Mouse (Mus musculus) CH12.LX (cell line): ENCODE measurements at regions not wholly inside any gene's neighbourhood (a gene's known extent, or its start where the extent isn't known, plus 50 kb on each side); places are given as distances from the start of the nearest gene placed in this dataset.

Experiments
- DNase-seq: peaks from one replicate; pipeline ENCODE4 v3.0.0-alpha.2; 2013; ENCODE audit errors: extremely low read depth
- H3K27ac ChIP-seq: 2 replicates; pipeline ENCODE4 v1.5.1; 2012; ENCODE audit warnings: low read depth, mild to moderate bottlenecking, control low read depth, moderate library complexity; ENCODE audit not compliant: insufficient read depth
- H3K27me3 ChIP-seq: replicated peaks from 2 replicates; pipeline ENCODE3; 2012; ENCODE audit warnings: inconsistent platforms
- H3K36me3 ChIP-seq, 2 experiments: replicated peaks in 1 of 2; 2 replicates each; pipeline versions ENCODE3 to v1.6.1; 2012; ENCODE audit warnings: inconsistent platforms in 1 of 2, low read length in 1 of 2, mild to moderate bottlenecking in 1 of 2, mixed read lengths in 1 of 2, moderate library complexity in 1 of 2; ENCODE audit not compliant: control insufficient read depth in 1 of 2, insufficient read depth in 1 of 2
- H3K4me1 ChIP-seq, 2 experiments: 2 replicates each; pipeline ENCODE4 v1.6.1; 2012; ENCODE audit warnings: inconsistent platforms in 1 of 2, moderate library complexity in 1 of 2; ENCODE audit not compliant: insufficient read depth in 2 of 2, control insufficient read depth in 1 of 2
- H3K4me2 ChIP-seq: 2 replicates; pipeline ENCODE4 v1.6.1; 2012; ENCODE audit warnings: low read depth, mild to moderate bottlenecking, control low read depth; ENCODE audit not compliant: poor library complexity, insufficient read depth, severe bottlenecking
- H3K4me3 ChIP-seq, 3 experiments: fragments of 150-350 bp in 1 of 3; sonication (generic) in 1 of 3; replicated peaks in 1 of 3; 2 replicates each; pipeline versions ENCODE3 to v1.5.1; 2011 to 2012; ENCODE audit warnings: low read depth in 2 of 3, low read length in 2 of 3, mild to moderate bottlenecking in 2 of 3, moderate library complexity in 2 of 3, control low read depth in 1 of 3, improper control_type of control experiment in 1 of 3, inconsistent platforms in 1 of 3, mixed read lengths in 1 of 3; ENCODE audit not compliant: poor library complexity in 1 of 3
- H3K79me2 ChIP-seq: replicated peaks from 2 replicates; pipeline ENCODE4 v1.6.1; 2012; ENCODE audit warnings: mild to moderate bottlenecking, moderate library complexity; ENCODE audit not compliant: control insufficient read depth, poor library complexity, insufficient read depth, severe bottlenecking; ENCODE audit errors: extremely low read depth
- H3K9ac ChIP-seq: 2 replicates; pipeline ENCODE4 v1.6.1; 2012; ENCODE audit warnings: low read depth, mild to moderate bottlenecking, control low read depth, moderate library complexity; ENCODE audit not compliant: insufficient read depth
- H3K9me3 ChIP-seq: replicated peaks from 2 replicates; pipeline ENCODE3; 2012; ENCODE audit warnings: low read length, inconsistent platforms, mixed read lengths
- CHD1 ChIP-seq: IDR thresholded peaks from 2 replicates; pipeline ENCODE4 v1.6.1; 2012; ENCODE audit warnings: low read depth, low read length, improper control_type of control experiment, inconsistent platforms
- CTCF ChIP-seq, 2 experiments: IDR thresholded peaks in 1 of 2; conservative IDR thresholded peaks in 1 of 2; 2 replicates each; pipeline ENCODE4 v1.5.1; 2011 to 2012; ENCODE audit warnings: low read depth in 2 of 2, low read length in 2 of 2, improper control_type of control experiment in 1 of 2, inconsistent platforms in 1 of 2, mild to moderate bottlenecking in 1 of 2, moderate library complexity in 1 of 2
- ELF1 ChIP-seq: IDR thresholded peaks from 2 replicates; pipeline ENCODE4 v1.6.1; 2014; ENCODE audit warnings: low read depth, mild to moderate bottlenecking, inconsistent platforms, low read length, improper control_type of control experiment
- HCFC1 ChIP-seq: IDR thresholded peaks from 2 replicates; pipeline ENCODE4 v1.6.1; 2012; ENCODE audit warnings: low read depth, mild to moderate bottlenecking, inconsistent platforms, low read length, improper control_type of control experiment
- IRF4 ChIP-seq: IDR thresholded peaks from 2 replicates; pipeline ENCODE4 v1.6.1; 2014; ENCODE audit warnings: low read depth, mild to moderate bottlenecking, inconsistent platforms, low read length, improper control_type of control experiment
- KAT2A ChIP-seq: IDR thresholded peaks from 2 replicates; pipeline ENCODE4 v1.6.1; 2012; ENCODE audit warnings: low read length, improper control_type of control experiment, inconsistent platforms; ENCODE audit not compliant: insufficient replicate concordance
- MAFK ChIP-seq: IDR thresholded peaks from 2 replicates; pipeline ENCODE4 v1.6.1; 2011; ENCODE audit warnings: low read length, improper control_type of control experiment; ENCODE audit not compliant: insufficient replicate concordance
- MAX ChIP-seq: IDR thresholded peaks from 2 replicates; pipeline ENCODE4 v1.6.1; 2011; ENCODE audit warnings: low read length, improper control_type of control experiment
- MEF2A ChIP-seq: IDR thresholded peaks from 2 replicates; pipeline ENCODE4 v1.6.1; 2014; ENCODE audit warnings: low read depth, mild to moderate bottlenecking, inconsistent platforms, low read length, improper control_type of control experiment, borderline replicate concordance
- MYC ChIP-seq: IDR thresholded peaks from 2 replicates; pipeline ENCODE4 v1.6.1; 2011; ENCODE audit warnings: low read depth, mild to moderate bottlenecking, improper control_type of control experiment, low read length
- NELFE ChIP-seq: IDR thresholded peaks from 2 replicates; pipeline ENCODE4 v1.6.1; 2011; ENCODE audit warnings: low read depth, low read length, improper control_type of control experiment
- PAX5 ChIP-seq: IDR thresholded peaks from 2 replicates; pipeline ENCODE4 v1.6.1; 2012; ENCODE audit warnings: low read length, inconsistent platforms, mixed read lengths
- POLR2A ChIP-seq: IDR thresholded peaks from 2 replicates; pipeline ENCODE4 v1.6.1; 2011; ENCODE audit warnings: low read depth, mild to moderate bottlenecking, improper control_type of control experiment, low read length
- POLR2AphosphoS2 ChIP-seq: IDR thresholded peaks from 2 replicates; pipeline ENCODE4 v1.6.1; 2011; ENCODE audit warnings: low read depth, low read length, improper control_type of control experiment
- RAD21 ChIP-seq: IDR thresholded peaks from 2 replicates; pipeline ENCODE4 v1.6.1; 2011; ENCODE audit warnings: low read depth, mild to moderate bottlenecking, low read length, improper control_type of control experiment, moderate library complexity
- SIN3A ChIP-seq: IDR thresholded peaks from 2 replicates; pipeline ENCODE4 v1.6.1; 2012; ENCODE audit warnings: low read length, improper control_type of control experiment, inconsistent platforms
- SMC3 ChIP-seq: IDR thresholded peaks from 2 replicates; pipeline ENCODE4 v1.6.1; 2011; ENCODE audit warnings: low read depth, low read length, improper control_type of control experiment
- TCF12 ChIP-seq: IDR thresholded peaks from 2 replicates; pipeline ENCODE4 v1.6.1; 2014; ENCODE audit warnings: low read depth, mild to moderate bottlenecking, inconsistent platforms, low read length, improper control_type of control experiment
- USF2 ChIP-seq: conservative IDR thresholded peaks from 2 replicates; pipeline ENCODE4 v1.6.1; 2011; ENCODE audit warnings: low read depth, low read length, improper control_type of control experiment
- ZC3H11A ChIP-seq: IDR thresholded peaks from 2 replicates; pipeline ENCODE4 v1.6.1; 2012; ENCODE audit warnings: low read depth, mild to moderate bottlenecking, inconsistent platforms, low read length, improper control_type of control experiment
- ZMIZ1 ChIP-seq: IDR thresholded peaks from 2 replicates; pipeline ENCODE4 v1.6.1; 2012; ENCODE audit warnings: low read depth, mild to moderate bottlenecking, inconsistent platforms, low read length, improper control_type of control experiment
- ZNF384 ChIP-seq: IDR thresholded peaks from 2 replicates; pipeline ENCODE4 v1.6.1; 2012; ENCODE audit warnings: low read depth, low read length, improper control_type of control experiment, inconsistent platforms
- dilution Hi-C: fragments of 300-500 bp; cut with MboI; formaldehyde crosslinking; loops from 2 replicates; pipeline ENCODE4 v1.14.3; 2020; ENCODE audit warnings: low sequenced_read_pairs; ENCODE audit not compliant: extremely low pct_unique_long_range_greater_than_20kb, extremely low pct_ligation_motif_present
- in situ Hi-C: fragments of 300-500 bp; cut with MboI; formaldehyde crosslinking; loops from 3 replicates; pipeline ENCODE4 v1.14.3; 2019; ENCODE audit warnings: low sequenced_read_pairs, low pct_ligation_motif_present, low pct_unique_long_range_greater_than_20kb, mixed read lengths

DNA sequence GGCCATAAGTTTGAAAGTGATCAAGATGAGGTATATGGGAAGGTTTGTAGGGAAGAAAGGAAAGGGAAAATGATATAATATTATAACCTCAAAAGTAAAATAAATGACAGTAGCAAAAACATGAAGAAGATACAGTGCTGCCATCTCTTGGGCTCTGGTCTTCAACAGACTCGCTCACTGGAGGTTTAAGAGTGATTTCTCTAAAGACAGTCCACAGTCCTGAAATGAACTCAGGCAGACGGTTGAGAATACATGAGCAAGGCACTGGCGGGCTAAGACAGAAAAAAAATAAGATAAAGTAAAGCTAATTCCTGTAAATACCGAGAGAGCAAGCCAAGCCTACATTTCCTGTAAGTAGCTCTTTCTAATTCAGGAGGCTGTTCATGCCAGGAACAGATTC lies 546.5 kb upstream of the Apob start:
- Histone ChIP-seq H3K9me3 (peaks cover 3% of the 10 kb centered on the region), H3K4me3 (no peak overlapping the region), H3K27ac (no peak overlapping the region), H3K27me3 (no peaks in the 10 kb centered on the region), H3K9ac (no peak overlapping the region), H3K4me1 (no peaks in the 10 kb centered on the region), H3K79me2 (no peaks in the 10 kb centered on the region), H3K36me3 (no peaks in the 10 kb centered on the region)
- in situ Hi-C loops, result no loop called here
- no peak for DNase-seq
- no peak for TF ChIP-seq MYC
- TF ChIP-seq TCF12, result no peak
- TF ChIP-seq USF2, result no peak
- no peak for TF ChIP-seq ZNF384
- no peak for TF ChIP-seq CHD1
- TF ChIP-seq RAD21, result no peak
- TF ChIP-seq SMC3, result no peak
- no peak for TF ChIP-seq KAT2A
- no peak for TF ChIP-seq NELFE
- no peak for TF ChIP-seq PAX5
- no peak for TF ChIP-seq SIN3A
- no peak for TF ChIP-seq CTCF (conservative IDR thresholded peaks at IDR 0.05 in 1 of 2, IDR thresholded peaks at IDR 0.05 in 1 of 2; ENCODE audit: low read depth in 2 of 2, low read length in 2 of 2)
- TF ChIP-seq ZMIZ1, result no peak
- TF ChIP-seq, all 38 proteins: peak for 0
- no peak overlapping the region for H3K4me2 ChIP-seq
- dilution Hi-C loops, result no loop called here

DNA sequence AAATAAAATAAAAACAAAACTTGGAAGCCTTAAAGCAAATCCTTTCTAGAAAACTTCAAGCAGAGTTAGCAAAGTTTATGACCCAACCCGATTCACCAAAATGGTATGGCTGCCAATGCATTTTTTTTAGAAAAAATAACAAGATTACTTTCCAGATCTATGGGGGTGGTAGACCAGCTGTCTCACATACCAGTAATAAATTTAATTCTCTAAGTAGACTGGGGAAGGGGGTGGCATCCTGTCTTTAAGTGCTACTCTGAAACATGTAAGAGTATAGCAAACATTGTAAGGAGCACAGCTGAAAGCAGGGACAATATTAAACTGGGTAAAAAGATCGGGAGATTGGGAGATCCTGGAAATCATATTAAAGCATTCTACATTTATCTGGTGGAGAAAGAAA lies 532.2 kb upstream of the Apob start:
- dilution Hi-C loops, result no loop called here
- H3K9ac ChIP-seq, result no peak overlapping the region

More for the DNA sequence above, 532.2 kb upstream of the Apob start:
- Histone ChIP-seq H3K36me3 (no peaks in the 10 kb centered on the region), H3K9me3 (peaks cover 2% of the 10 kb centered on the region), H3K27ac (no peak overlapping the region), H3K4me1 (no peaks in the 10 kb centered on the region), H3K4me3 (no peak overlapping the region), H3K27me3 (no peaks in the 10 kb centered on the region), H3K4me2 (no peak overlapping the region), H3K79me2 (no peaks in the 10 kb centered on the region)
- TF ChIP-seq IRF4 (no peak), CTCF (conservative IDR thresholded peaks at IDR 0.05 in 1 of 2, IDR thresholded peaks at IDR 0.05 in 1 of 2; ENCODE audit: low read depth in 2 of 2, low read length in 2 of 2) (no peak), ELF1 (no peak), SIN3A (no peak), HCFC1 (no peak), MAFK (no peak), POLR2AphosphoS2 (no peak), ZC3H11A (no peak), CHD1 (no peak), POLR2A (no peak), PAX5 (no peak), USF2 (no peak), MAX (no peak), MEF2A (no peak)
- in situ Hi-C loops, result no loop called here
- no peak for DNase-seq
